Mouse (Mus musculus): ENCODE measurements around the gene Slc7a15. TPM values are rescaled to one million over a fixed set of nuclear protein-coding genes. Genes with fewer than 3 reads are reported as not detected.
"Not testable (repeated sequence)": the region's sequence is repeated elsewhere in the genome, so short reads cannot be mapped to it uniquely, and the experiment has no call there.

Slc7a15 gene
- polyA plus RNA-seq (2014; fragmentation: Nextera tagmentation; extraction: Ambion mirVana): not detected in 2 replicates

DNA sequence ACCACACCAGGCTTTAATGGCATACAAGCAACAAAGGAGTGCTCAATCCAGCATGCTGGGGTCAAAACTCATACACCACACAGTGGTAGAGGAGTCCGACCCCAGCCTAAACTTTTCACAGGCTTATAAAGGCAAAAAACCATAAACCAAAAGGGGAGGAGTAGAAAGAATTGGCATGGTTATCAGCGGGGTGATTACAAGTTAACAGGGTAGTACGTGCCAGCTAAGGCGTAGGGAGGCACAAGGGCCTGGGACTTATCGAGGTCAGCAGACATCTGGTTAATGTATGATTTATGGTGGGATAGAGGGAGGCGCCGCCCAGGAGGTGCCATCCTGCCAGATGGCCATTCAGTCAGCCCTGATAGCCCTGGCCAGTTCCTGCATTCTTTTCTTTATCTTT, at the start of gene Slc7a15:
Gene Slc7a15, minus strand, starts transcription at position 101 of the 400 bp plus-strand sequence.
- H3K4me1 ChIP-seq (ENCODE audit: control insufficient read depth in 2 of 2, insufficient read depth in 2 of 2, low read length in 2 of 2); H3K9ac ChIP-seq (ENCODE audit: low read length); H3K27ac ChIP-seq (replicated peaks in 1 of 2; ENCODE audit: control insufficient read depth in 1 of 2, insufficient read depth in 1 of 2, low read depth in 2 of 2, low read length in 2 of 2); H3K4me2 ChIP-seq (ENCODE audit: low read length); H3K27me3 ChIP-seq (ENCODE audit: control insufficient read depth, insufficient read depth, low read length); H3K36me3 ChIP-seq (ENCODE audit: control insufficient read depth, insufficient read depth, low read length); H3K4me3 ChIP-seq (ENCODE audit: control insufficient read depth in 1 of 2, insufficient read depth in 1 of 2, low read depth in 1 of 2, low read length in 2 of 2); ATAC-seq (ENCODE audit: insufficient number of reproducible peaks, insufficient read depth, low FRiP score, low read depth); H3K9me3 ChIP-seq (ENCODE audit: control insufficient read depth, low read length): not testable (repeated sequence)
- WGBS: 84% methylated on average over 7 of the region's 7 CpGs

GRCm38 (mm10) chr12:8648211-8648610, 49.3 kb upstream of the Slc7a15 start:
- ATAC-seq (ENCODE audit: insufficient number of reproducible peaks, insufficient read depth, low FRiP score, low read depth); H3K4me2 ChIP-seq (ENCODE audit: low read length); H3K9ac ChIP-seq (ENCODE audit: low read length); H3K4me3 ChIP-seq (ENCODE audit: control insufficient read depth in 1 of 2, insufficient read depth in 1 of 2, low read depth in 1 of 2, low read length in 2 of 2); H3K27me3 ChIP-seq (ENCODE audit: control insufficient read depth, insufficient read depth, low read length); H3K9me3 ChIP-seq (ENCODE audit: control insufficient read depth, low read length); H3K36me3 ChIP-seq (ENCODE audit: control insufficient read depth, insufficient read depth, low read length); H3K4me1 ChIP-seq (ENCODE audit: control insufficient read depth in 2 of 2, insufficient read depth in 2 of 2, low read length in 2 of 2); H3K27ac ChIP-seq (replicated peaks in 1 of 2; ENCODE audit: control insufficient read depth in 1 of 2, insufficient read depth in 1 of 2, low read depth in 2 of 2, low read length in 2 of 2): not testable (repeated sequence)
- WGBS: 41% methylated on average over 8 of the region's 8 CpGs

- H3K27ac ChIP-seq (replicated peaks in 1 of 2; ENCODE audit: control insufficient read depth in 1 of 2, insufficient read depth in 1 of 2, low read depth in 2 of 2, low read length in 2 of 2): 0 out of 4 replicates have a peak overlapping the region, but pooled peaks of 1 of the 2 experiments have one; percentile 92
- H3K9me3 ChIP-seq (ENCODE audit: control insufficient read depth, low read length): no peaks in the 10 kb centered on the region
- H3K4me2 ChIP-seq (ENCODE audit: low read length): peak overlapping the region; percentile 69
- H3K9ac ChIP-seq (ENCODE audit: low read length): peak overlapping the region; percentile 84
- WGBS: 6% methylated on average over 10 of the region's 10 CpGs
- no peak for ATAC-seq (ENCODE audit: insufficient number of reproducible peaks, insufficient read depth, low FRiP score, low read depth)
- H3K27me3 ChIP-seq (ENCODE audit: control insufficient read depth, insufficient read depth, low read length): no peaks in the 10 kb centered on the region
- H3K4me3 ChIP-seq (ENCODE audit: control insufficient read depth in 1 of 2, insufficient read depth in 1 of 2, low read depth in 1 of 2, low read length in 2 of 2): peak overlapping the region; percentile 68 to 73
- H3K4me1 ChIP-seq (ENCODE audit: control insufficient read depth in 2 of 2, insufficient read depth in 2 of 2, low read length in 2 of 2): no peaks in the 10 kb centered on the region
- H3K36me3 ChIP-seq (ENCODE audit: control insufficient read depth, insufficient read depth, low read length): no peaks in the 10 kb centered on the region
These were observed 42.5 kb upstream of the Slc7a15 start for GRCm38 (mm10) chr12:8641425-8641735.

DNA sequence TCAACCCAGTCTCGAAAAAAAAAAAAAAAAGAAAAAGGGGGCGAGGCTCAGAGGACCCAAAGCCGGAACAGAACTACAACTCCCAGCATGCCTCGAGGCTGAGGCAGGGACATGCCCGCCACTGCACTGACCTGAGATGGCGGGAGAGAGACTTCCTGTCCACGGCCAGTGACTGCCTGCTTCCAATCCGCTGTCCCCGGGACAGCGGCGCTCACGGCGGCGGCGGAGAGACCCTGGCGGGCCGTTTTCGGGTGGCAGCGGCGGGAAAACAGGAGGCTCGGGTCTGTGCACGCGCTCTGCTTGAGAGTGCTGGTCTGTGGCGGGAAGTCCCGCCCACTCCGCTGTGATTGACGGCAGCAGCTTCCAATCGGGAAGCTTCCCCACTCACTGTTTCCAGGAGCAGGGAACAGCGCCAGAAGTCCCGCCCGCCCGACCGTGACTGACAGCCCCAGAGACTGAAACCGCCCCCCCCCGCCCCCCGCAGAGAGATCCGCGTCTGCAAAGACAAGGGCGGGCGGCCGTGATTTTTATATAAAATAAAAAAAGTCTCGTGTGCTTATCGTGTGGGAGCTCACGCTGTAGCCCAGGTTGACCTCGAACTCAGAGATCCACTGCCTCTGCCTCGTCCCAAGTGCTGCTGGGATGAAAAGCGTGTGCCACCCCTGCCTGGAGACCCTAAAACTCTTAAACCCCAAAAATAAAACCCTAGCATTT, 42.0 kb upstream of the Slc7a15 start:
- peak; percentile 98 for ATAC-seq (ENCODE audit: insufficient number of reproducible peaks, insufficient read depth, low FRiP score, low read depth)
- H3K36me3 ChIP-seq (ENCODE audit: control insufficient read depth, insufficient read depth, low read length): no peaks in the 10 kb centered on the region
- peak overlapping the region; percentile 84 for H3K9ac ChIP-seq (ENCODE audit: low read length)
- no peaks in the 10 kb centered on the region for H3K4me1 ChIP-seq (ENCODE audit: control insufficient read depth in 2 of 2, insufficient read depth in 2 of 2, low read length in 2 of 2)
- H3K4me2 ChIP-seq (ENCODE audit: low read length): peak overlapping the region; percentile 69
- H3K4me3 ChIP-seq (ENCODE audit: control insufficient read depth in 1 of 2, insufficient read depth in 1 of 2, low read depth in 1 of 2, low read length in 2 of 2): peak overlapping the region; percentile 68 to 73
- WGBS: 0% methylated on average over 45 of the region's 47 CpGs
- H3K9me3 ChIP-seq (ENCODE audit: control insufficient read depth, low read length): no peaks in the 10 kb centered on the region
- H3K27ac ChIP-seq (replicated peaks in 1 of 2; ENCODE audit: control insufficient read depth in 1 of 2, insufficient read depth in 1 of 2, low read depth in 2 of 2, low read length in 2 of 2): peak overlapping the region; percentile 89 to 92
- no peaks in the 10 kb centered on the region for H3K27me3 ChIP-seq (ENCODE audit: control insufficient read depth, insufficient read depth, low read length)

- H3K4me3 ChIP-seq (ENCODE audit: control insufficient read depth in 1 of 2, insufficient read depth in 1 of 2, low read depth in 1 of 2, low read length in 2 of 2): peak overlapping the region; percentile 40 to 68; a peak in 3 of 4 replicates
- H3K4me2 ChIP-seq (ENCODE audit: low read length): peak overlapping the region; percentile 67
- H3K9me3 ChIP-seq (ENCODE audit: control insufficient read depth, low read length); H3K27ac ChIP-seq (replicated peaks in 1 of 2; ENCODE audit: control insufficient read depth in 1 of 2, insufficient read depth in 1 of 2, low read depth in 2 of 2, low read length in 2 of 2); H3K36me3 ChIP-seq (ENCODE audit: control insufficient read depth, insufficient read depth, low read length); H3K4me1 ChIP-seq (ENCODE audit: control insufficient read depth in 2 of 2, insufficient read depth in 2 of 2, low read length in 2 of 2); ATAC-seq (ENCODE audit: insufficient number of reproducible peaks, insufficient read depth, low FRiP score, low read depth); H3K27me3 ChIP-seq (ENCODE audit: control insufficient read depth, insufficient read depth, low read length): not testable (repeated sequence)
- WGBS: 10% methylated on average over 2 of the region's 2 CpGs
- H3K9ac ChIP-seq (ENCODE audit: low read length): peak overlapping the region; percentile 51; the same call in 1 of the 2 replicates
These were observed 41.3 kb upstream of the Slc7a15 start for GRCm38 (mm10) chr12:8640186-8640585.

GRCm38 (mm10) chr12:8638411-8639087, 39.7 kb upstream of the Slc7a15 start:
- 76% methylated on average over 10 of the region's 10 CpGs for WGBS
- not testable (repeated sequence) for H3K27me3 ChIP-seq (ENCODE audit: control insufficient read depth, insufficient read depth, low read length); H3K4me3 ChIP-seq (ENCODE audit: control insufficient read depth in 1 of 2, insufficient read depth in 1 of 2, low read depth in 1 of 2, low read length in 2 of 2); H3K9me3 ChIP-seq (ENCODE audit: control insufficient read depth, low read length); H3K4me2 ChIP-seq (ENCODE audit: low read length); H3K27ac ChIP-seq (replicated peaks in 1 of 2; ENCODE audit: control insufficient read depth in 1 of 2, insufficient read depth in 1 of 2, low read depth in 2 of 2, low read length in 2 of 2); ATAC-seq (ENCODE audit: insufficient number of reproducible peaks, insufficient read depth, low FRiP score, low read depth); H3K4me1 ChIP-seq (ENCODE audit: control insufficient read depth in 2 of 2, insufficient read depth in 2 of 2, low read length in 2 of 2); H3K9ac ChIP-seq (ENCODE audit: low read length); H3K36me3 ChIP-seq (ENCODE audit: control insufficient read depth, insufficient read depth, low read length)

DNA sequence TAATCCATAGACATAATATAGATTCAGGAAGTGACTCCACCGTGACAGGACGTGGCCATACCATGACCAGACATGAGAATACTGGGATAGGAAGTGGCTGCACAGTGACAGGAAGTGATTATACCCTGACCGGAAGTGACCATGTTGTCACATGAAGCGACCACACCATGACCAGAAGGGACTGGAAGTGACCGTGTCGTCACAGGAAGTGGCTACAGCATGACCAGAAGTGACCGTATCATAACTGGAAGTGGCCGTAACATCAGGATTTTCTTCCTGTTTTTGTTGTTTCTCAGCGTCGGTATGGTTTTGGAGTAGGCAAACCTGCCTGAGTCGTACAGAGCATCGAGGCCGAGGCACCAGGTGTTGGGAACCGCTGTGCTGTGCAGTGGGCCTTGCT, 38.1 kb upstream of the Slc7a15 start:
- 89% methylated on average over 14 of the region's 14 CpGs for WGBS
- Histone ChIP-seq H3K27me3 (ENCODE audit: control insufficient read depth, insufficient read depth, low read length) (no peaks in the 10 kb centered on the region), H3K27ac (replicated peaks in 1 of 2; ENCODE audit: control insufficient read depth in 1 of 2, insufficient read depth in 1 of 2, low read depth in 2 of 2, low read length in 2 of 2) (no peak overlapping the region), H3K4me1 (ENCODE audit: control insufficient read depth in 2 of 2, insufficient read depth in 2 of 2, low read length in 2 of 2) (no peaks in the 10 kb centered on the region), H3K9me3 (ENCODE audit: control insufficient read depth, low read length) (no peaks in the 10 kb centered on the region), H3K4me2 (ENCODE audit: low read length) (no peak overlapping the region), H3K36me3 (ENCODE audit: control insufficient read depth, insufficient read depth, low read length) (no peaks in the 10 kb centered on the region), H3K9ac (ENCODE audit: low read length) (no peak overlapping the region), H3K4me3 (ENCODE audit: control insufficient read depth in 1 of 2, insufficient read depth in 1 of 2, low read depth in 1 of 2, low read length in 2 of 2) (no peak overlapping the region)
- no peak for ATAC-seq (ENCODE audit: insufficient number of reproducible peaks, insufficient read depth, low FRiP score, low read depth)

All from heart, embryonic 14.5 days (tissue).